Mouse (Mus musculus) small intestine, adult 2 months (tissue): ENCODE measurements at regions not wholly inside any gene's neighbourhood (a gene's known extent, or its start where the extent isn't known, plus 50 kb on each side); places are given as distances from the start of the nearest gene placed in this dataset.
A peak's percentile ranks its signal among the peaks of the same experiment; 100 is the strongest.
"Not testable (repeated sequence)": the region's sequence is repeated elsewhere in the genome, so short reads cannot be mapped to it uniquely, and the experiment has no call there.

Experiments used
- H3K27ac ChIP-seq: fragments of 200-500 bp; 2 replicates; pipeline ENCODE4 v1.5.1; 2012; ENCODE audit warnings: low read depth, low read length, control low read depth, inconsistent platforms; ENCODE audit not compliant: insufficient read depth
- H3K27me3 ChIP-seq: fragments of 200-500 bp; 2 replicates; pipeline ENCODE4 v1.6.1; 2012; ENCODE audit warnings: mild to moderate bottlenecking, moderate library complexity, low read length, inconsistent platforms; ENCODE audit not compliant: control insufficient read depth, insufficient read depth
- H3K36me3 ChIP-seq: fragments of 200-500 bp; 2 replicates; pipeline ENCODE4 v1.6.1; 2012; ENCODE audit warnings: mild to moderate bottlenecking, low read length, control low read depth, inconsistent platforms; ENCODE audit not compliant: control insufficient read depth, insufficient read depth
- H3K4me1 ChIP-seq: fragments of 200-500 bp; 2 replicates; pipeline ENCODE4 v1.6.1; 2012; ENCODE audit warnings: low read length, inconsistent platforms, mixed read lengths; ENCODE audit not compliant: control insufficient read depth, insufficient read depth, insufficient read length
- H3K4me3 ChIP-seq: fragments of 200-500 bp; 2 replicates; pipeline ENCODE4 v1.5.1; 2012; ENCODE audit warnings: low read depth, mild to moderate bottlenecking, control low read depth, inconsistent platforms, low read length, moderate library complexity
- CTCF ChIP-seq: fragments of 200-500 bp; IDR thresholded peaks from 2 replicates; pipeline ENCODE4 v1.5.1; 2012; ENCODE audit warnings: low read depth, mild to moderate bottlenecking, control low read depth, inconsistent platforms, low read length, moderate library complexity, mixed read lengths; ENCODE audit not compliant: insufficient replicate concordance, insufficient read length; ENCODE audit errors: extremely low read depth
- POLR2A ChIP-seq: fragments of 200-500 bp; IDR thresholded peaks from 2 replicates; pipeline ENCODE4 v1.6.1; 2012; ENCODE audit warnings: low read depth, mild to moderate bottlenecking, control low read depth, inconsistent platforms, low read length, moderate library complexity
- WGBS: fragments of 180-500 bp; shearing (Covaris S2); methylation state at CpG from one replicate; pipeline ENCODE4 v1.1.7; 2018; 5-methylcytosine and 5-hydroxymethylcytosine counted together

GRCm38 (mm10) chr8:5030651-5031050, 74.5 kb downstream of the Slc10a2 start:
- H3K36me3 ChIP-seq: no peaks in the 10 kb centered on the region
- no peaks in the 10 kb centered on the region; the same call in 1 of the 2 replicates for H3K4me1 ChIP-seq
- no peak overlapping the region for H3K4me3 ChIP-seq
- H3K27me3 ChIP-seq: no peaks in the 10 kb centered on the region
- no peak for TF ChIP-seq POLR2A
- TF ChIP-seq CTCF: no peak
- H3K27ac ChIP-seq: peak overlapping the region; percentile 45; the same call in 1 of the 2 replicates
- WGBS: 21% methylated on average over 3 of the region's 3 CpGs

DNA sequence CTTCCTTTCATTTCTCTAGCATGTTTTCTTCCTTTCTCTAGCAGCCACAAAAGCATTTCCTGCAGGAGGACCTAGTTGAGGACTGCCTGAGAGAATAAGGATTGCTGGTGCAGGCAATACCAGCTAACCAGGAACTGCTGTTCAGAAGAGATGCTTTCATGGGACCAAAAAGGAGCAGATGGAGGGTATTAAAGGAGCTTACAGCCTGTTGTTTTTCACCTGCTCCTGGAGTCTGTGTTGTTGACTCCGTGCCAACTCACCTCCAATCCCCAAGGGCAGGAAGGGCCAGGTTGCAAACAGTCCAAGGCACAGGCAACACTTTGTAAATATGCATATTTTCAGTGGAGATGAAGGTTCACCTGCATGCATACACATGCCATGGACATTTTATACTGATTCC, 92.8 kb downstream of the Slc10a2 start:
- Histone ChIP-seq H3K27me3 (no peaks in the 10 kb centered on the region), H3K36me3 (no peaks in the 10 kb centered on the region), H3K27ac (no peak overlapping the region), H3K4me3 (no peak overlapping the region), H3K4me1 (peaks cover 1% of the 10 kb centered on the region; the same call in 1 of the 2 replicates)
- WGBS: 44% methylated on average over 1 of the region's 1 CpGs
- no peak for TF ChIP-seq POLR2A
- TF ChIP-seq CTCF: no peak

- WGBS: 87% methylated on average over 3 of the region's 3 CpGs
- TF ChIP-seq POLR2A (no peak), CTCF (no peak)
- H3K4me3 ChIP-seq: no peak overlapping the region
- H3K4me1 ChIP-seq: peaks cover 1% of the 10 kb centered on the region; the same call in 1 of the 2 replicates
- H3K36me3 ChIP-seq: no peaks in the 10 kb centered on the region
- no peak overlapping the region for H3K27ac ChIP-seq
- no peaks in the 10 kb centered on the region for H3K27me3 ChIP-seq
Observed at GRCm38 (mm10) chr8:5011771-5012170, 93.4 kb downstream of the Slc10a2 start.

DNA sequence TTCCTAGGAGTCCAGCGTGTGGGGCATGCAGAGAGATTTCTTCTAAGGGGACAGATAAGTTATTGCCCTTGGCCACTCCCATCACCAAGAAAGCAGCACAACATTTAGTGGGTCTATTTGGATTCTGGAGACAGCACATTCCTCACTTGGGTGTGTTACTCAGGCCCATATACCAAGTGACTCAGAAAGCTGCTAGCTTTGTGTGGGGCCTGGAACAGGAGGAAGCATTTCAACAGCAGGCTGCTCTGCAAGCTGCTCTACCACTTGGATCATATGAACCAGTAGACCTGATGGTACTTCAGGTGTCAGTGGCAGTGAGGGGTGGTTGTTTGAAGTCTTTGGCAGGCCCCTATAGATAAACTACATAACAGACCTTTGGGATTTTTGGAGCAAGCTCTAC, 101.8 kb downstream of the Slc10a2 start:
- WGBS: 43% methylated on average over 1 of the region's 1 CpGs
- not testable (repeated sequence) for H3K27ac ChIP-seq, H3K27me3 ChIP-seq, H3K4me1 ChIP-seq, H3K36me3 ChIP-seq, H3K4me3 ChIP-seq
